Mouse (Mus musculus): Measurements from ENCODE around the gene Itgbl1.

Itgbl1 gene

GRCm38 (mm10) chr14:123967996-123968395, 308.2 kb downstream of the Itgbl1 start:
- DNase-seq (ENCODE audit: low spot score in 2 of 2): no peak

DNA sequence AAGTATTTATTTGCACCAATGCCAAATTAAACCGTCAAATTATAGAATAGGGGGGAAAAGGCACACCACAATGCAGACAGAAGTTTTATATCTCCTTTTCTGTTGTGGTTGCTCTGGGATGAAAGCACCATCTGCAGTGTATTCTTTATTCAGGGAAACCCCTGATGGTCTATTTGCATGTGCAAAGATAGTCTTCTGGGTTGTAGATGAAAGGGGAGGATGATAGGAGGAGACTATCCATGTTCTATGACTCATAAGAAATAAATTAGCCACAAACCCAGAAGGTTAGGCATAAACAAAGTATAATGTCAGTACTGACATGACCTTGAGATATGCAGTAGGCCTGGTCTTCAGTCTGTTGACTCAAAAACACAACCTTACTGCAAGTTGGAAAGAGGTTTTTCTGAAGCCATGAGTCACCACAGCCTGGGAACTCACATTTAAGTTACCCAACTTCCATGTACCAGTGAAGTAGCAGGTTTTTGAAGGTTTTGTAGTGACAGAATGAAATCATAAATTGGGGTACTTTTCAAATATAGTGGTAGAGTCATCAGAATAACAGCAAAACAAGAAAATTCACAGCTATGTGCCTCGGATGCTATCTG, 330.9 kb downstream of the Itgbl1 start:
- DNase-seq (ENCODE audit: low spot score in 2 of 2): no peak
